Mouse (Mus musculus) CD8-positive naive resting alpha-beta T cell, adult 2 months (primary cell): ENCODE measurements around the gene Gzmm.
A peak's percentile ranks its signal among the peaks of the same experiment; 100 is the strongest.

Experiments used
- DNase-seq, 2 experiments: peaks; one replicate each; pipeline ENCODE4 v3.0.0; 2022; ENCODE audit warnings: low read depth in 2 of 2, low spot score in 2 of 2

Gene Gzmm

DNA sequence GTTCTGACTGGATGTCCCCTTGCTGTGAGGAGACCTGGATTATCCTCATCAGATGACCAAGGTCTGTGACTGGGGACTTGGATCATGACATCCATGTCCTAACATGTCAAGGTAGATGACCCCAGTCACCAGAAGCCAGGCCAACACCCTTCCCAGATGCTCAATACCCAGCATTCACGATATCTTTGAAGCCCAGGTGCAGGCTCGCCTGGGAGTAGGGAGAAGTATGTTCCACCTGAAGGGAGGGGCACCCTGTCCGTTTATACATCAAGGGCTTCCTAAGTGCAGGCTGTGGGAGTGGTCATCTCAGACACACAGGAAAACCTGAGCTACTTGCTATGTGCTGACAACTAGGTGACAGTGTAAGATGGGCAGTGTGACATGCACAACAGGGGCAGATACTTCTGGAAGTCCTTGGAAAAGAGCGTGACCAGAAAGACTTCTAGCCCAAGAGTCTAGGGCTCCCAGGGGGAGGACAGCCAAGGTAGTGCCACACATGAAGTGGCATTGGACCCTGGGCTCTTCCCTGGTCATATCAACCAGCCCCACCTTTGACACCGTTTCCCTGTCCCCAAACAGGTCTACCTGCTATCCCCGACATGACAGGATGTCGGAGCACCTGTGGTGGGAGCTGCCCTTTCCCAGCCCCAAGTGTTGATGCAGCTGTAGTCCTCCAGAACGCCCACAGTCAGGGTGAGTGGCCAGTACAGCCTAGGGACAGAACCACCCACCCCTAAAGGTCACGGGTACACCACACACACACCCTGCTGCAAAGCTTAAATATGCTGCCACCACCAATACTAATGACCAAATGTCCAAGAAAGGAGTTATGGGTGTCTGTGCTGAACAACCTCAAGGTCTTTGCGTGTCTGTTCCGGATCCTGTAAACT lies 8.0 kb upstream of the Gzmm start:
- no peak for DNase-seq

DNA sequence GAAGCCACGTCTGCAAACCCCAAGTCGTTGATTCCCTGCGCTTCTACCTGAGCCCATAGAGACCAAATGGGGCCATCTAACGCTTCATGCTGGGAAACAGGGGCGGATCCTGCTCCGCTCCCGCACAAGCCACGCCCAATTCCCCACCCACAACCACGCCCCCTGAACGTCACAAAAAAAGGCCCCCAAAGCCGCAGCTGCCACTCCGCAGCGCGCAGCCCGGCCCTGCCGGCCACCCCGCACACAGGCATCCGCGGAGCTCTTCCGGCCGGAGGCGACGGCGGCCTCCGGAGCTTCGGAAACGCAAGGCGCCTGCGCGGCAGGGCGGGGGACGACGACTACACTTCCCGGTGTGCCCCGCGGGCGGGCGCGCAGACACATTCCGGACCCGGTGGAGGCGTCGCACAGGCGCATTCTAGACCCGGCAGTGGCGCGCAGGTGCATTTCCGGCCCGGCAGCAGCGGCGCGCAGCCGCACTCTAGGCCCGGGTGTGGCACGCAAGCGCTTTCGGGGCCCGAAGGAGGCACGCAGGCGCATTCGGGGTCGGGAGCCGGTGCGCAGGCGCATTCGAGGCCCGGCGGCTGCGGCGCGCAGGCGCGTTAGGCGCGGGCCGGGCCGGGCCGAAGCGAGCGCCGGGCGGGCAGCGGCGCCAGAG lies 7.1 kb upstream of the Gzmm start, which contains the start of gene Cdc34:
Cdc34 (plus strand) TSS at position 605 of the 655 bp plus-strand sequence.
- DNase-seq: peak; percentile 98 to 99

DNA sequence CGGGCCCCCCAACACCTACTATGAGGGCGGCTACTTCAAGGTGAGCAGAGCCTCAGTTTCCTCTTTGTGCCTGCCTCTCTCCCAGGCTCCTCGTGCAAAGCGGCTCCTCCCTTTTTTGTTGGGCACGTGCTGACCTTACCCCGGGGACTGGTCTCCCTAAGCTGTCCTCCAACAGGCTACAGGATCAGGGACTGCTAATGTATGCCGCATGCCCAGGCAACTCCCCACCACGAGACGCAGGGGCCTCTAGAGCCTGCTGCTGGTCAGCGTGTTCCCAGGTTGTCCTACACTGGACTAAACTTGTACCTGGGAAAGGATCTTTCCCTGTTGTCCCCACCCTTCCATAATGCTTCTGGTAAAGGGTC lies 6.3 kb upstream of the Gzmm start:
- DNase-seq: peak in 1 of 2 experiments; percentile 21

DNA sequence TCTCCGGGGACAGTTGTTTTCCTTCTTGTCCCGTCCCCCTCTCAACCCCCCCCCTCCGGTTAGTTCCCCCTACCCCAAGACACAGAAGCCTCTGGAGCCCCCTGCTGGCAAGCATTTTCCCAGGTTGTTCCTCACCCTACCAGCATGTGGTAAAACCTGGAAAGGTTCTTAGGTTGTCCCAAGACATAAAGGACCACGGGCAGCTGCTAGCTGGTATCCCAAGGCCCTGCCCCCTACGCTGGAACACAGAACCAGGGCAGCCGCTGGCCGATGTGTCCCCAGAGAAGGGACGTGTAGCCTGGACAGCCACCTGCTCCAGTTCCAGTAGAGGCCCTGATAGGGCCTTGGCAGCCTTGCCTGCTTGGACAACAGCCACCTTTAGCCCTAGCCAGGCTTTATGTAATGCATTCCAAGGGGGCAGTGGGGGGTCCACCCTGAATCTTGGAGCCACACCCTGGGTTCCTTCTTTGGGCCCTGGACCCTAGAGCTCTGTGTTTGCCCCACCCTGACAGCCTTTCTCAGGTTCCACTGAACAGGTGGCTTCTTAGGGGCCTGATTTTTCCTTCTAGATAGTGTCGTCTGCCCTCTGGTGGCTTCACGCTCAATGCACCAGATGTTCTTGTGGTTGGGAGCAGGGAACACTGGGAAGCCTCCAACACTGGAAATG lies 5.8 kb upstream of the Gzmm start:
- DNase-seq: peak in 1 of 2 experiments; percentile 40

DNA sequence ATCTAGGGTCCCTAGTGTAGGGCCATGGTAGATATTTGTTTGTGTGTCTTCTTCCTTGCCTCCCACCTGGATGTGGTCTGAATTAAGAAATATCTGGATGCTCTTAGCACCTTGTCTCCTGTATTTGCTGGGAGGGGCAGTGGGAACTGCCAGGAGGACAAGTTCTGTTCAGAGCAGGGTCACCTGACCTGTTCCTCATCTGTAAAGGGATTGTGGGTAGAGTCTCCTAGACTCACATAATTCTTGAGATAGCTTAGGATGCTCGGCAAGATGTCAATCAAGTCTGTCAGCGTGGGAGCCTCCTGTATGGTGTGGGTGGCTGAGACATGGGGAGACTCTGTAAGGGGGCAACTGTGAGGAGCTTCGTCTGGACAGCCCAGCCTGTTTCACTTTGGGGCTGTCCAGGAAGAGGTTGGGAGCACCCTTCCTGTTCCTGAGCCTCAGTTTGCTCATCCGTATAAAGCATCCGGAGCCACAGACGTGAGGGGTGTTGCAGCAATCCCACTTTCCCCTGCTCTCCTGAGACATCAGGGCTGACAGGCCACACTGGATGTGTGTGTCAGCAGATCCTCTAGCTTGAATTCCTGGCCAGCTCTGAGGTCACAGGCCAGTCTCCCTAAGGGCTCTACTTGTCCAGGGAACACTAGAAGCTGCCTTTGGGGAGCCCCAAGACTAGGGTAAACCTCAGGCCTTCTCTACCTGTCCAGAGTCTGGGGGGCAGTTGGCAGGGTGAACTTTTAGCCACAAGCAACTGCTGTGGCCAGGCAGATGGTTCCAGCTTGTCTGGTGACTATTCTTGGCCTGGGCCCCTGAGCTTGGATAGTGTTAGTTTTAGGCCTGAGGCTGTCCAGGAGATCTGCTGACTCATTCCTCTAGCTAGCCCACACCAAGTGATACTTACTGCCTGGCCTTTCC lies 4.8 kb upstream of the Gzmm start:
- no peak for DNase-seq

DNA sequence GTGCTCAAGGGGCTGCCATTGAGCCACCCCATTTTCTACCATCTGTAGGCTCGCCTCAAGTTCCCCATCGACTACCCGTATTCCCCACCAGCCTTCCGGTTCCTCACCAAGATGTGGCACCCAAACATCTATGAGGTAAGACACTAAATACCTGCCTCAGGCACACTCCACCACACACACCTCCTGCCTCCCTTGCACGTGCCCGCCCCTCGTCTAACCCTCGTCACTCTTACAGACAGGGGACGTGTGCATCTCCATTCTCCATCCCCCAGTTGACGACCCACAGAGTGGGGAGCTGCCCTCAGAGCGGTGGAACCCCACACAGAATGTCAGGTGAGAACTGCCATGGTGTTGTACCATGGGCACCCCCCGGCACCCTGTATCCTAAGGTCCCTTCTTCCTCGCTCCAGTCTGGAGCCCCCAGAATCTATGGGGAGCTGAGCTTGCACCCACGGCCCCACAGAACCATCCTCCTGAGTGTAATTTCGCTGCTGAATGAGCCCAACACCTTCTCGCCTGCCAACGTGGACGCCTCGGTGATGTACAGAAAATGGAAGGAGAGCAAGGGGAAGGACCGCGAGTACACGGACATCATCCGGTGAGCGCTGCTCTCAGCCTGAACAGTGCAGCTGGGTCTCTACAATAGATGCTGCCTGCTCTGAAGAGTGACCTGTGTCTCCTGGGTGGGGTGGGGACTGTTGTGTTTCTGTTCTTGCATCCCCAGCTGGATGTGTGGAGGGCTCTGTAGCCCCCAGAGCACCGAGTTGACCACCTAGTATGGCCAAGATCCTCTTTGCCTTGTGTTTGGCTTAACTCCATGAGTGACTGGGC lies 3.8 kb upstream of the Gzmm start:
- DNase-seq: no peak

DNA sequence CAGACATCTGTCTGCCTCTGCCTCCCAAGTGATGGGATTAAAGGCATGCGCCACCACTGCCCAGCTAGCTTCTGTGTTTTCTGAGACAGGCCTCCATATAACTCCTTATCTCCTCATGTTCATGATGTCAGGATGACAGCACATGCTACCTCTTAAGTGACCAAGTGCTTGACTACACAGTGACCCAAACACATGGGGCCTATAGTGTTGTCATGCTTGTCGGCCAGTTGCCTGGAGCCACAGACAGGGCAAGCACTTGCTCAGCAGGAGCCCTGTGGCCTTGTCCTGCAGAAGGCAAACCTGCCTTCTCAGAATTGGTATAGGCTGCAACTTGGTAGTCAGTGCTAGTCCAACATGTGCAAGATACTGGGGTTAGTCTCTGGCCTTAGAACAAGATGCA lies 2.6 kb upstream of the Gzmm start:
- no peak for DNase-seq

DNA sequence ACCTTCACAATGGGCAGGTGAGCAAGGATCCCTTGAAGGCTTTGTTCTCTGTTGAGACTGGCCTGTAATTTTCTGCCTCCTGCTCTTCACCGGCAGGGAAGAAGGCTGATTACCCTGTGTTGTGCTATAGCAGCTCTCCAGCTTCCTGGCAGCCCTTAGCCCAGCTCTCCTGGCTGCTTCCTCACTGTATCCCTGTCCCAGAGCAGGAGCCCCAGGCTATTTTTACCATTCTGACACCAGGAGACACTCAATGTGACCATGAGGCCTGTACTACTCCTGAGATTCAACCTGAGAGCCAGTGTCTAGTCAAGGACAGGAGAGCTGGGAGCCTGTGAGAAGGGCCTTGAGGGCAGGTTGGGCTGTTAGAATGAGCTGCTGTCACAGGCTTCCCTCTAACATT lies 2.1 kb upstream of the Gzmm start:
- DNase-seq: no peak

DNA sequence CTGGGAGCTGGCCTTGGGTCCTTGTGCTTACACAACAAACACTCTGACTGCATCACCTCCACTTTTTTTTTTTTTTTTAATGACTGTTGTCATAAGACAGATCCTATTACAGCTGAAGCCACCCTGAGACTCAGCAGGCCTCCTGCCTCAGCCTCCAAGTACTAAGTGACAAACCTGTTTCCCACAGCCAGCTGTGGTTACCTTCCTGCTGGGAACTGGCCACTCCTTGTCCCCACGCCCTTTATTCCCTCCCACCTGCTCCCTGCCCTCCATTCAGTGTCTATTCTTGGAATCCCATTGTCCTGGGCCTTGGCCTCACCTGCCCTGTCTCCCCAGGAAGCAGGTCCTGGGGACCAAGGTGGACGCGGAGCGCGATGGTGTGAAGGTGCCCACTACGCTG lies 1.3 kb upstream of the Gzmm start:
- no peak for DNase-seq

DNA sequence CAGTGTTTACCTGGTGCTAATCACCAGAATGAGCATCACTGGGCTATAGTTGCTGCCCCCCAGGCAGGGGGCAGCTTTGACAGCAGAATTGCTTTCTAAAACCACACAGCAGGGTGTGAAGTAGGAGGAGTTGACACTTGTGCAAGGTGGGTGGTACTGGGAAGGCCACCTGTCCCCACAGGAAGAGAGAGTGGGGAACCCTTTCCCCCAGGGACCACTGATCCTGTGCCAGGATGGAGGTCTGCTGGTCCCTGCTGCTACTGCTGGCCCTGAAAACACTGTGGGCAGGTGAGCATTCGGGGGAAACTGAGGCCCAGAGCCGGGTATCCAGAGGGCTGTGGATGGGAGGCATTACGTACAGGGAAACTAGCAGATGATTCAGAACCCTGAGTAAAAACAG lies 358 bp downstream of the Gzmm start:
- DNase-seq: no peak

DNA sequence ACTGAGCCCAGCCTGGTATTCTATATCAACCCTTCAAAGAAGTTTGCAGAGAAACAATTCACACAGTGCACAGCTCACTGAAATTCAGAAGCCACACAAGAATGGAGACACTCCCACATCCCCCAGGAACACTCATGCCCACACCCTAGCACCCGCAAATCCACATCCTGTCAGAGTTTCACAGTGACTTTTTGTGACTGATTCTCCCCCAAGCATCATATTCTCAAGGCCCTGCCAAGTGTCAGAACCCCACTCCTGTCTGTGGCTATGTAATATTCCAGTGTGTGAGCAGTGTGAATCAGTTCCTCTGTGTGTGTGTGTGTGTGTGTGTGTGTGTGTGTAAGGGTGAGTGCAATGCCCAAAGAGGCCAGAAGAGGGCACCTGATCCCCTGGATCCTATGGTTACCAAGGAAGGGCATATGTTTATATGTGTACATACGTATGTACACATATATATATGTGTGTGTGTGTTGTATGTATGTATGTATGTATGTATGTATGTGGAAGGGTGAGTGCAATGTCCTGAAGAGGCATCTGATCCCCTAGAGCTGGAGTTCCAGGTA lies 3.2 kb downstream of the Gzmm start:
- DNase-seq: peak in 1 of 2 experiments; percentile 28

DNA sequence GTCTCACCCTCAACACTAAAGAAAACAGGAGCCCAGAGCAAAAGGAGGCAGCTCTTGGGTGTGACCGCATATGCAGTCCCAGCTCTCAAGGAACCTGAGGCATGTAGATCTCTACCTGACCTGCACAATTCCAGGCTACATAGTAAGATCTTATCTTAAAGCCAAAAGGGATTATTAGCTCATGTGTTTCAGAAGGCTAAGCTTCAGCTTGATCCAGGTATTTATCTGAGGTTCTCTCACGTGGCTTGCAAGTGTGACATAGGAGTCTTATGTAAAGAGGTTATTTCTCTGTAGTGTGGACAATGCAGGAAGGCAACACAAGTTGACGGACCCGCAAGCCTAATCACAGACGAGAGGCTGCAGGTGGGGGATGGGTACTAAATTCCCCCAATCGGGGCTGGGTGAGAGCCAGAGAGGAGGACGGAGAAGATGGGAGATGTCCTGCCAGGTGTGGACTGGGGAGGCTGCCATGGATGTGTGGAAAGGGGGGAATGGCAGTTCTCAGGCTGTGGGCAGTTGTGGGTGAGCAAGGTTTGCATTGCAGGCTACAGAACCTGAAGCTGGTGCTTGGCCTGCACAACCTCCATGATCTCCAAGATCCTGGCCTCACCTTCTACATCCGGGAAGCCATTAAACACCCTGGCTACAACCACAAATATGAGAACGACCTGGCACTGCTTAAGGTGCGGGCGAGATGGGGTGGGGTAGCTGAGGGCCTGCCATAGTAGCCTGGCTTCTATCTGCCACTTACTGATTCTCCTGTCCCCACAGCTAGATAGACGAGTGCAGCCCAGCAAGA lies 5.0 kb downstream of the Gzmm start:
- no peak for DNase-seq

DNA sequence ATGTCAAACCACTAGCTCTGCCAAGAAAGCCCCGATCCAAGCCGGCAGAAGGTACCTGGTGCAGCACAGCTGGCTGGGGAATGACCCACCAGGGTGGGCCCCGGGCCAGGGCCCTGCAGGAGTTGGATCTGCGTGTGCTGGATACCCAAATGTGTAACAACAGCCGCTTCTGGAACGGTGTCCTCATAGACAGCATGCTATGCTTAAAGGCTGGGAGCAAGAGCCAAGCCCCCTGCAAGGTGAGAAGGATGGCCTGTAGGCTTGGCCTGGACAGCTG lies 5.5 kb downstream of the Gzmm start:
- no peak for DNase-seq

DNA sequence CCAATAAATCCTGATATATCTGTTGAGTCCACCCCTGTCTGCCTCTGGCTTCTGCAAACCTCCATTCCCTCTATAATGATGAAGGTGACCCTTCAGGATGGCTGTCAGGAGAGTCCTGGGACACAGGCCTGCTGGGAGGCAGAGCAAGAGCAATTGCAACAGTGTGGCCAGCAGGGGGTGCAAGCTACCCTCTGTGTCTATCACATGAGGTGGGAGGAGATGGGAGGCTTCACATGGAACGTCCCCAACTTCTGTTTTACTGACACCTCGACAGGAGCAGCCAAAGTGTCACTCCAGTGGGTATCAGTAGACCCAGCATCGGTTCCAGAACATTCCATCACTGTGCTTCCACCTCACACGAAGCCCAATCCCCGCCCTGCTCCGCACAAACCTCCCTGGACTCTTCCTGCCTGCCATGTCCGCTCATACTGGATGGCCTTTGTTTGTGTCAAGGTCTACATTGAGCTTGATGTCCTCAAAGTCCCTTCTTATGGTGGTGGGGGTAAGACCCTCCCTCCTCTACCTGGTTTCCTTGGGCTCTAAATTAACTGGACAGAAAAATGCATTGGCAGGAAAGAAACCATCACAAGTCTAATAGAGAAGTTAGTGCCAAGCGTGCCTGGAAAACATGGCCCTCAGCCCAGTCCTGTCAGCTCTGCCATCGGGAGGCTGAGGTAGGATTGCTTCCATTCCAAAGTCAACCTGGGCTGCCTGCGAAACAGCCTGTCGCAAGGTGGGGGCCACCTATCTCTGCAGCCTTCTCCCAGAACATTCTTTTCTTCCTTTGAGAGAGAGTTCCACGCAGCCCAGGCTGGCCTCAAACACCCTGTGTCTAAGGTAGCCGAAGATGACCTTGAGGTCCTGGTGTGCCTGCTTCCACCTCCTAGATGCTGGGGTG lies 6.7 kb downstream of the Gzmm start:
- DNase-seq: peak; percentile 57 to 74

DNA sequence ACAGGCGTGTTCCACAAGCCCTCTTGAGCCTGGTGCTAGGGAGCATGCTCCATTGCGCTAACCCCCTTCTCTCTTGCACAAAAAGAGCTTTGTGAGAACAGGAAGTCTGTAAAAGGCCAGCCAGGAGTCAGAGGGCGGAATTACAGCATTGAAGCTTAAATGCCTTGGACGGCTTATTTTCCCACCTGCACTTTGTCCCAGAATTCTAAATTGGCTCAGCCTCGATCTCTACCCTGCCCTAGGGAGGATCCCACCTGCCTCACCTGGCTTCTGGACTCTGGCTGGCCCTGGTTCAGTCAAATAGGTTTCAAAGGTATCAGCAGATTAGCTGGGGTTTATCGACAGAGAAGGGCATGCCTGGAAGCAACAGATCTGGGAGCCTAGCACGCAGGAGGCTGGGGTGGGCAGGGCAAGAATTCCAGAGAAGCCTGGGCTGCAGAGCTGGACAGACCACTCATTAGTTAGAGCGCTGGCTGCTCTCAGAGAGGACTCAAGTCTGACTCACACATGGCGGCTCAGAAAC lies 7.4 kb downstream of the Gzmm start:
- DNase-seq: no peak

DNA sequence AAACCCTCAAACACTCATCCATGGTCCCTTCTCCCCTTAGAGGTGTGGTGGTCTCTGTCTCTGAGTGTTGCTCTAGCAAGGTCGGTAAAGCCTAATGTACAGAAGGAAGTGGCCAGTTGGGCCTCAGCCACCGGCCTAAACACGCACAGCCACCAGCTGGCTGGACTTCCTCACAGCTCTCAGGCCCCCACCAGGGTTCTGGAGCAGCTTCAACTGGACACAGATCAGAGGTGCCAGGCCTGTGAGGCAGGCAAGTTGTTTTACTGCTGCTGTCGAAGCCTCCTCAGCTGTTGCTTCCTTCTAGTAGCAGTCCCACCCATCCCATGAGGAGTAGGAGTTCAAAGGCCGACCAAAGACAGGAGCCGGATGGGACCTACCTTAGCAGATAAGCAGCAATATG lies 9.1 kb downstream of the Gzmm start:
- no peak for DNase-seq

DNA sequence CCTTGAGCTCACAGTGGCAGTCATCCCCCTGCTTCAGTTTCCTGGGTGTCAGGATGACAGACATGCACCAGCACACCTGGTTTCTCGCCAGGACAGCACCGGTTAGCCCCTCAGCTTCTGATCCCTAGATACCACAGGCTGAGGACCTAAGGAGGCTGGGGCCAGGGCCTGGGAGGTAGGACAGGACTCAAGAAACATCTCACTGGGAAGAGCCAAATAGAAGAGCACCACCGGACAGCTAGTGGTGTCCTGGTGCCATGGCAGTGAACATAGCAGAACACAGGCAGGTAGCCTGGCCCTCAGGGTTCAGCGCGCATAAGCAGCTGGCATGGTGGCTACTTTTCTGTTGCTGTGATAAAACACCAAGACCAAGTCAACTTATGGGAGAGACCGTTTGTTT lies 9.6 kb downstream of the Gzmm start:
- DNase-seq: no peak

DNA sequence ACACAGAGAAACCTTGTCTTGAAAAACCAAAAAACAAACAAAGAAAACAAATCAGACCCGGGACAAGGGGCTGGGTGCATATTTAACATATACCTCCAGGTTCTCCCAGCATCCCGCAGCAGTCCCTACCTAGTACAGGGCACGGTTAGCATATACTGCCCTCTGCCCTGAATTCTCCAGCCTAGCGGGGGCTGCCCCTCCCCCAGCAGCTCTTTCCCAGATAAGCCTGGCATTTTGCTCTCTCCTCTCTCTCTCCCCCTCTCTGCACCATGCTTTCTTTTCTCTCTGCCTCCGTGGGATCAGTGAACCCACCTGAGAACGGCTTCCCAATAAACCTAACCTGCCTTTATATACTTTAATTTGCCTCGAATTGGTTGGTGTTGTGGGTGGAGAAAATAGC lies 11.9 kb downstream of the Gzmm start:
- DNase-seq: no peak
